Mouse (Mus musculus): ENCODE measurements at regions not wholly inside any gene's neighbourhood (a gene's known extent, or its start where the extent isn't known, plus 50 kb on each side); places are given as distances from the start of the nearest gene placed in this dataset.

DNA sequence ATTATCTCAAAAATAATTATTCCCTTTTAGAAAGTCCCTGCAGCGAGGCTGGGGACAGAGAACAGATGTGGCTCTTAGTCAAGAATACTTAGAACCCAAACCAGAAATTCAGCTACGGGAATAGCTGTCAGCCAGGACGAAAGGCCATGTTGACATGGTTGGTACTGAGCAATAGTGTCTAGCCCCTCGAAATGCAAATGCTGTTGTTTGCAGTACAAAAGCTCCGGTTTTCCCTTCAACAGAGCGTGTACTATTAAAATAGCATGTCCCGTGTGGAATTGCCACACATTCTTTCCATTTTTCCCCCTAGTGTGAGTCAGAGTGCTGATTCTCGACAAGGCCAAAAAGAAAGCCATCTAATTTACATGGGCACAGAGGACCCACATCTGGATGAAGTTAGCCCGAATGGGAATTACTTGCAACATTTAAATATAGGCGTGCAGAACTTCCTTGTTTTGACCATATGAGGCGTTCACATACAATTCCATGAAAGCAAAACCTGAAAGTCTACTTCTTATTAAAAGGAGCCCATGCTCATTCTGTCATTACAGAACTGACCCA, 253.7 kb downstream of the Pten start:
- TF ChIP-seq CTCF (IDR thresholded peaks at IDR 0.05; ENCODE audit: control insufficient read depth, insufficient read depth, low read length) (no peak), POLR2A (IDR thresholded peaks at IDR 0.05; ENCODE audit: borderline replicate concordance, control insufficient read depth, low read depth, low read length) (no peak)

All from bone marrow, adult 2 months (tissue).